Mouse (Mus musculus): Measurements from ENCODE around the gene Ifit3. TPM values are rescaled to one million over a fixed set of nuclear protein-coding genes. Genes with fewer than 3 reads are reported as not detected.
A peak's percentile ranks its signal among the peaks of the same experiment; 100 is the strongest.
"Not testable (repeated sequence)": the region's sequence is repeated elsewhere in the genome, so short reads cannot be mapped to it uniquely, and the experiment has no call there.

Ifit3 gene
- total RNA-seq (2021): 1 to 10 TPM; 4.5 to 4.7 TPM
- long read RNA-seq, experiment 1, transcript Ifit3-201 (2 exons, 1,745 nt): major isoform, 8 of 8 reads
- long read RNA-seq, experiment 1, partial matches to known transcripts: 0 of 8 reads
- long read RNA-seq, experiment 1, other reads (novel, unspliced or antisense): 0 of 8 reads
- long read RNA-seq, experiment 2, partial matches to known transcripts: 0 of 5 reads
- long read RNA-seq, experiment 2, other reads (novel, unspliced or antisense): 2 of 5 reads

DNA sequence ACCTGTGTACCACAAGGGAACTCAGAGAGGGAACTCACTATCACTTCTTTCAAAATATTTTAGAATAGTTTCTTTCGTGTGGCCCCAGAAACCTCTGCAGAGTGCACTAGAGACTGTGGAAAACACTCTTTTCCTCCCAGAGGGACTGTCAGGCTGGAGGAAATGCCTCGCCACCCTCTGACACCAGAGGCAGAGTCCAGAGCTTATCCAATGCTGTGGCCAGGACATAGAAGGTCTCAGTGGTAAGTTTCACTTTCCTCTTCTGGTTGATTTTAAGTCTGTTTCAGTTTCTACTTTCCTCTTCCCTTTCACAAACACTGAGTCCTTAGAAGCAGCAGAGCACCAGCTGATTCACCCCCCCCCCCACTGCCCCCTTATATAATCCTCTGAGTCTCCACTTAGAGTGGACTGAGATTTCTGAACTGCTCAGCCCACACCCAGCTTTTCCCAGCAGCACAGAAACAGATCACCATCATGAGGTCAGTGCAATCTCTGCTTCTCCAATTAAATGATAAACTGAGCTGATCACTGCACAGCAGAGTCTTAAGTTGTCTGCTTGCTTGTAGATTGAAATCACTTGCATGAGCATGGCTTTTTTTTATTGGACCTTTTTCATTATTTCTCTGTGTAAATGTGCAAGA is at the start of gene Ifit3:
Gene Ifit3, plus strand, starts transcription at position 406 of the 641 bp plus-strand sequence.
- DNase-seq (ENCODE audit: extremely low spot score in 1 of 2, low spot score in 2 of 2); H3K27ac ChIP-seq; intact Hi-C loops (cut with DNase I); H3K4me3 ChIP-seq: not testable (repeated sequence)

GRCm38 (mm10) chr19:34539422-34539821 is 43.9 kb upstream of the Ifit3 start:
- H3K27ac ChIP-seq: no peak overlapping the region
- TF ChIP-seq CTCF (IDR thresholded peaks at IDR 0.05): no peak
- H3K4me3 ChIP-seq: no peak overlapping the region
- intact Hi-C loops (cut with DNase I): no loop called here
- no peak for DNase-seq (ENCODE audit: extremely low spot score in 1 of 2, low spot score in 2 of 2)

DNA sequence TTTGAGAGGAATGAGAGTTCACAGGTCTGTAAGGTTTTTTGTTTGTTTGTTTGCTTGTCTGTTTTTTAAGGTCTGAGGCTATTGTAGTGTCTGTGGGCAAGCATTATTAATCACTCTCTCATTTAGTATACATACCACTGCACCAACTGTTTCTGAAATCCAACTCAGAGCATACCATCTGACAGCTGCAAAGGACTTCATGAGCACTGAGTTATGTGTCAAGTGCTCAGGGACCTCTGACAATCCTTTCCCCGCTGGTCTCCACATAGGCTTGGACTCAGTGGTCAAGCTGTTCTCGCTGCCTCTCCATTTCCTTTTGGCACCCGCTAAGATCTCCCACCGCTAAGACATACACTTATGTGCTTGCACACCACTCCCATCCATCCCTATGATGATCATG is 37.1 kb upstream of the Ifit3 start:
- no peak for TF ChIP-seq CTCF (IDR thresholded peaks at IDR 0.05)
- H3K27ac ChIP-seq: no peak overlapping the region
- intact Hi-C loops (cut with DNase I): no loop called here
- no peak for DNase-seq (ENCODE audit: extremely low spot score in 1 of 2, low spot score in 2 of 2)
- no peak overlapping the region for H3K4me3 ChIP-seq

- peak; percentile 60 to 72 for DNase-seq (ENCODE audit: extremely low spot score in 1 of 2, low spot score in 2 of 2)
- H3K4me3 ChIP-seq: no peak overlapping the region
- intact Hi-C loops (cut with DNase I): loop anchor here (1.0 kb wide), 1 partner anchor 89 kb away; no protein-coding TSS in a partner anchor
- no peak overlapping the region for H3K27ac ChIP-seq
- TF ChIP-seq CTCF (IDR thresholded peaks at IDR 0.05): peak; percentile 74
These were observed 35.4 kb upstream of the Ifit3 start for GRCm38 (mm10) chr19:34547976-34548375.

GRCm38 (mm10) chr19:34550205-34550533 is 33.2 kb upstream of the Ifit3 start:
- intact Hi-C loops (cut with DNase I): loop anchor here (1.0 kb wide), 1 partner anchor 216 kb away; no protein-coding TSS in a partner anchor
- no peak for TF ChIP-seq CTCF (IDR thresholded peaks at IDR 0.05)
- DNase-seq (ENCODE audit: extremely low spot score in 1 of 2, low spot score in 2 of 2): no peak
- Histone ChIP-seq H3K4me3 (peak overlapping the region; percentile 61), H3K27ac (no peak overlapping the region; the same call in 1 of the 2 replicates)

DNA sequence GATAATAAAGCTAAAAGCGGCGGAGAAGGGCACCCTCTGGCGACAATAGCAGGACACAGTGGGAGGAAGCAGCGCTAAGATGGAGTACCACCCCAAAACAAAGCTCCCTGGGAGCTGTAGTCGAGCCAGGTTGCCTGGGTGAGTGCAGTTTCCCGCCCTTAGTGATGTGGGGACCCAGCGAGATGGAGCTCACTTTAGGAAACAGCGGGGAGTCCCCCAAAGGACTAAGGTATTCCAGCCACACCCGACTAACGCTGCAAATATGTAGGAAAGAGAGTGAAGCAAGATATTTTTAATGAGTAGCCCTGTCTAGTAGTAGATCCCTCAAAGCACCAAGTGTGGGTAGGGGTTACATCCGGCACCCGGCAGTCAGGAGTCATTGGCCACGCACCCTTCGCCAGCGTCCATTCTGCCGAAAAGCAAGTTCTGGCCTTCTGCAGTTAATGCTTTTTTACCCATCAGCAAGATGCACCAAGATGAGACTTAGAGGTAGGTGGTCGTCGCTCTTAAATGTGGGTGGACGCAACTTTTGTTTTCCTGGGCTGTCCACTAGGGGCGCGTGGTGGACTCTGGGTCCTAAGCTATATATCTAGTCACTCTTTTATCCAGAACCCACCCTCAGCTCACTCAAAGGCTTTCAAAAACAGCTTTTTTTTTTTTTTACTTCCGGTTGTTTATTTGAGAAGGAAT is 32.7 kb upstream of the Ifit3 start, which contains the start of gene Ifit2:
Gene Ifit2, plus strand, starts transcription at position 161 of the 690 bp plus-strand sequence.
- DNase-seq (ENCODE audit: extremely low spot score in 1 of 2, low spot score in 2 of 2): peak; percentile 55 to 64
- TF ChIP-seq CTCF (IDR thresholded peaks at IDR 0.05): peak; percentile 59
- H3K4me3 ChIP-seq: peak within 1 kb of the TSS; percentile 61
- intact Hi-C loops (cut with DNase I): loop anchor here (1.0 kb wide), 1 partner anchor 216 kb away; no protein-coding TSS in a partner anchor
- peak within 1 kb of the TSS; percentile 69 for H3K27ac ChIP-seq

DNA sequence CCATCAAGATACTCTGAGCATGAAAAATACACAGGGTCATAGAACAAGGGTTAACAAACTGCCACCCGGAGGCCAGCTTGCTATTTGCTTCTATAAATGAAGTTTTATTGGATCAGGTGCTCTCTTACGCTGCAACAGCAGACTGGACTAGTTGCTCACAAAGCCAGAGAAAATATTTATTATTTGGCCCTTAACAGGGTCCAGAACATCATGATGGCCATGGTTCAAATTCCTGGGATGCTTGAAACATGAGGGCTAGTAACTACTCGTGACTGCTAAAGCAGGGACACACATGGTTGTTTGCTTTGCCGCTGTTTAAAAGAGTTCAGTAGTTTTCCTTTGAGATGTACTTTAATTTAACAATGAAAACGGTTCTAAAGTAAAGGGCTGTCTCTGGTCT is 31.4 kb upstream of the Ifit3 start:
- Histone ChIP-seq H3K4me3 (no peak overlapping the region), H3K27ac (no peak overlapping the region; the same call in 1 of the 2 replicates)
- DNase-seq (ENCODE audit: extremely low spot score in 1 of 2, low spot score in 2 of 2): no peak
- no peak; the same call in 1 of the 2 replicates for TF ChIP-seq CTCF (IDR thresholded peaks at IDR 0.05)
- intact Hi-C loops (cut with DNase I): no loop called here

GRCm38 (mm10) chr19:34553021-34553420 is 30.3 kb upstream of the Ifit3 start:
- intact Hi-C loops (cut with DNase I): no loop called here
- TF ChIP-seq CTCF (IDR thresholded peaks at IDR 0.05): no peak
- no peak for DNase-seq (ENCODE audit: extremely low spot score in 1 of 2, low spot score in 2 of 2)
- Histone ChIP-seq H3K4me3 (no peak overlapping the region), H3K27ac (peak overlapping the region; percentile 40)

DNA sequence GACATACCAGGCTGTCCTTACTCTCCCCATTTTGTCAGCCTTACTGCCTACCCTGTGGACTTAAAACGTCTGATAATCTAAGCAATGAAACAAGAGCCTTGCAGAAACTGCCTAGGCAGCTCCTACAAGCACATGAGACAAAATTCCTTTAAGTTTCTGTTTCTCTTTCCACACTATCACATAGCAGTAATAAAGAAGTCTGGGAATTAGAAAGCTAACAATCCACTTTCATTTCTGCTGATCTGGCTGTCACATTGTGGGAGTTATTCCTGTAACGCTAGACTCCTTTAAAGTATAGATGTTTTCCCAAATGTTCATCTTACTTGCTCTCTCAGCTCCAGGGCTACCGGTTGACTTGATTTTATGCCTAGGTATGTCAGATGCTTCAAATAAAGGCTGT is 29.8 kb upstream of the Ifit3 start:
- intact Hi-C loops (cut with DNase I): no loop called here
- no peak for TF ChIP-seq CTCF (IDR thresholded peaks at IDR 0.05)
- Histone ChIP-seq H3K27ac (peak overlapping the region; percentile 40), H3K4me3 (no peak overlapping the region)
- DNase-seq (ENCODE audit: extremely low spot score in 1 of 2, low spot score in 2 of 2): no peak

- intact Hi-C loops (cut with DNase I): no loop called here
- no peak for DNase-seq (ENCODE audit: extremely low spot score in 1 of 2, low spot score in 2 of 2)
- H3K27ac ChIP-seq: no peak overlapping the region
- no peak overlapping the region for H3K4me3 ChIP-seq
- TF ChIP-seq CTCF (IDR thresholded peaks at IDR 0.05): no peak
These were observed 29.3 kb upstream of the Ifit3 start for GRCm38 (mm10) chr19:34554061-34554460.

GRCm38 (mm10) chr19:34556621-34557020 is 26.7 kb upstream of the Ifit3 start:
- DNase-seq (ENCODE audit: extremely low spot score in 1 of 2, low spot score in 2 of 2): no peak
- TF ChIP-seq CTCF (IDR thresholded peaks at IDR 0.05): no peak
- intact Hi-C loops (cut with DNase I): no loop called here

GRCm38 (mm10) chr19:34562556-34562955 is 20.8 kb upstream of the Ifit3 start:
- intact Hi-C loops (cut with DNase I): no loop called here
- no peak for TF ChIP-seq CTCF (IDR thresholded peaks at IDR 0.05)
- Histone ChIP-seq H3K27ac (no peak overlapping the region), H3K4me3 (no peak overlapping the region)
- no peak for DNase-seq (ENCODE audit: extremely low spot score in 1 of 2, low spot score in 2 of 2)

More at GRCm38 (mm10) chr19:34556621-34557020, 26.7 kb upstream of the Ifit3 start:
- H3K4me3 ChIP-seq: no peak overlapping the region
- H3K27ac ChIP-seq: no peak overlapping the region

Measured in left cerebral cortex, adult 2 months (tissue).